Mouse (Mus musculus): ENCODE data around the gene Cldn4. TPM values are rescaled to one million over a fixed set of nuclear protein-coding genes. Genes with fewer than 3 reads are reported as not detected.

Gene Cldn4
- total RNA-seq, 2 experiments from 2014 or later, result 0.84 TPM; not detected in 1

GRCm38 (mm10) chr5:134901644-134902027 lies 45.1 kb downstream of the Cldn4 start:
- no peak for ATAC-seq (replicated peaks; ENCODE audit: low FRiP score, poor library complexity, severe bottlenecking)

GRCm38 (mm10) chr5:134901012-134901643 lies 45.6 kb downstream of the Cldn4 start:
- ATAC-seq (replicated peaks; ENCODE audit: low FRiP score, poor library complexity, severe bottlenecking), result no peak

DNA sequence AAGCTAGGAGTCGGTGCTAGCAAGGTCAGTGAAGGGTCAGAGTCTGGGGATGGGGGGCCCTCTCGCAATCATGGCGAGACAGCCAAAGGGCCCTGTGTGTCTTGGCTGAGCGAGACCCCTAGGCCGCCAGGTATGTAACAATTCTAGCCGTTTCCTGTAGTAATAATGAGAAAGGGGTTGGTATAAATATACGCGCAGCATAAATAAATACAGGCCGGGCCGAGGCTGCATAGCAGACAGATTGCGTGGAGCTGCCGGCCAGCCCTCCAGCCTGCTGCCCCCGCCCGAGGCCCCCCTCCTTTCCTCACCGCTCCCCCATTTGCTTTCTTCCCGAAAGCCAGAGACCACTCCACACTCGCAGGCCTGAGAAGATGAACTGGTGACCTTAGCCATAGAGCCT lies 49.1 kb downstream of the Cldn4 start:
- no peak for ATAC-seq (replicated peaks; ENCODE audit: low FRiP score, poor library complexity, severe bottlenecking)

- ATAC-seq (replicated peaks; ENCODE audit: low FRiP score, poor library complexity, severe bottlenecking), result no peak
Observed at GRCm38 (mm10) chr5:134896965-134897364, 49.8 kb downstream of the Cldn4 start.

DNA sequence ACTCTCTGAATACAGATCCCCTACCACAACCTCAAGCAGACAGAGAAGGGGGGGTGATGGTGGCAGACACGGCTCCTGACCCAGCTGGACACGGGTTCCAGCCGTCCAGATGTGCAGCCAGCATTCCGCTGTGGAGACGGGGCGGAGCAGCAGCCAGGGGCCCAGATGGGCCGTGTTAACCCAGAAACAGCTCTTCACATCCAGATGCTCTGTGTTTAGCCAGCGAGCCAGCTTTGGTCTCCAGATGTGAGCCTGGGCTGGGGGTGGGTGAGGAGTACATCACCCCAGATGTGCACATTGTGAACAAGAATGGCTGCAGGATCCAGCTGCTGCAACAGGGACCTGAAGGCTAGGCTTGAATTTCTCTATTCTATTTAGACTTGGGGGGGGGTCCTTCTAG lies 51.4 kb downstream of the Cldn4 start:
- no peak for ATAC-seq (replicated peaks; ENCODE audit: low FRiP score, poor library complexity, severe bottlenecking)

Other genes with a start within 250 kb of the Cldn4 start
- gene Eln, start 199.6 kb downstream of the Cldn4 start, total RNA-seq (2015; ENCODE audit: low replicate concordance), result not detected in 2 replicates
- not detected in 2 replicates for gene Eln, start 199.6 kb downstream of the Cldn4 start, total RNA-seq (2017; ENCODE audit: low replicate concordance)
- 2.5 TPM in 1 of 2 replicates, not detected in the other for gene Tmem270, start 40.2 kb downstream of the Cldn4 start, total RNA-seq (2015; ENCODE audit: low replicate concordance)
- gene Tmem270, start 40.2 kb downstream of the Cldn4 start, total RNA-seq (2017; ENCODE audit: low replicate concordance), result not detected in 2 replicates
- gene Cldn13, start 31.4 kb downstream of the Cldn4 start, total RNA-seq (2015; ENCODE audit: low replicate concordance), result 702 and 793 TPM in 2 replicates
- 370 and 493 TPM in 2 replicates for gene Cldn13, start 31.4 kb downstream of the Cldn4 start, total RNA-seq (2017; ENCODE audit: low replicate concordance)
- 41.1 and 65.6 TPM in 2 replicates for gene Mettl27, start 14.6 kb downstream of the Cldn4 start, total RNA-seq (2015; ENCODE audit: low replicate concordance)
- 28.3 and 42.1 TPM in 2 replicates for gene Mettl27, start 14.6 kb downstream of the Cldn4 start, total RNA-seq (2017; ENCODE audit: low replicate concordance)
- gene Cldn3, start 39.3 kb upstream of the Cldn4 start, total RNA-seq (2015; ENCODE audit: low replicate concordance), result not detected in 2 replicates
- not detected in 2 replicates for gene Cldn3, start 39.3 kb upstream of the Cldn4 start, total RNA-seq (2017; ENCODE audit: low replicate concordance)
- 15.9 and 29.8 TPM in 2 replicates for gene Abhd11, start 62.2 kb upstream of the Cldn4 start, total RNA-seq (2015; ENCODE audit: low replicate concordance)
- 3.9 and 4.3 TPM in 2 replicates for gene Abhd11, start 62.2 kb upstream of the Cldn4 start, total RNA-seq (2017; ENCODE audit: low replicate concordance)
- gene Stx1a, start 76.5 kb upstream of the Cldn4 start, total RNA-seq (2015; ENCODE audit: low replicate concordance), result not detected in 2 replicates
- not detected in 2 replicates for gene Stx1a, start 76.5 kb upstream of the Cldn4 start, total RNA-seq (2017; ENCODE audit: low replicate concordance)
- gene Dnajc30, start 117.3 kb upstream of the Cldn4 start, total RNA-seq (2015; ENCODE audit: low replicate concordance), result 6.5 and 21.0 TPM in 2 replicates
- 2.3 and 3.4 TPM in 2 replicates for gene Dnajc30, start 117.3 kb upstream of the Cldn4 start, total RNA-seq (2017; ENCODE audit: low replicate concordance)
- gene Bud23, start 118.0 kb upstream of the Cldn4 start, total RNA-seq (2015; ENCODE audit: low replicate concordance), result 25.2 and 34.8 TPM in 2 replicates
- 7.6 and 13.0 TPM in 2 replicates for gene Bud23, start 118.0 kb upstream of the Cldn4 start, total RNA-seq (2017; ENCODE audit: low replicate concordance)
- not detected in 2 replicates for gene Vps37d, start 131.3 kb upstream of the Cldn4 start, total RNA-seq (2015; ENCODE audit: low replicate concordance)
- gene Vps37d, start 131.3 kb upstream of the Cldn4 start, total RNA-seq (2017; ENCODE audit: low replicate concordance), result not detected in 2 replicates
- gene Mlxipl, start 143.0 kb upstream of the Cldn4 start, total RNA-seq (2015; ENCODE audit: low replicate concordance), result 2.1 TPM in 1 of 2 replicates, not detected in the other
- gene Mlxipl, start 143.0 kb upstream of the Cldn4 start, total RNA-seq (2017; ENCODE audit: low replicate concordance), result 0.39 TPM in 1 of 2 replicates, not detected in the other
- gene Tbl2, start 202.7 kb upstream of the Cldn4 start, total RNA-seq (2015; ENCODE audit: low replicate concordance), result 5.4 and 6.5 TPM in 2 replicates
- gene Tbl2, start 202.7 kb upstream of the Cldn4 start, total RNA-seq (2017; ENCODE audit: low replicate concordance), result 13.6 and 26.6 TPM in 2 replicates
- 24.1 and 35.6 TPM in 2 replicates for gene Bcl7b, start 221.3 kb upstream of the Cldn4 start, total RNA-seq (2015; ENCODE audit: low replicate concordance)
- 13.5 and 24.4 TPM in 2 replicates for gene Bcl7b, start 221.3 kb upstream of the Cldn4 start, total RNA-seq (2017; ENCODE audit: low replicate concordance)
- 115 TPM in 2 replicates for gene Baz1b, start 240.3 kb upstream of the Cldn4 start, total RNA-seq (2015; ENCODE audit: low replicate concordance)
- 201 and 287 TPM in 2 replicates for gene Baz1b, start 240.3 kb upstream of the Cldn4 start, total RNA-seq (2017; ENCODE audit: low replicate concordance)

All from erythroid progenitor cell, adult 5-6 weeks (primary cell).